Mouse (Mus musculus) liver, embryonic 14.5 days (tissue): ENCODE measurements at regions not wholly inside any gene's neighbourhood (a gene's known extent, or its start where the extent isn't known, plus 50 kb on each side); places are given as distances from the start of the nearest gene placed in this dataset.

Experiments used
- CTCF ChIP-seq: IDR thresholded peaks from 2 replicates; pipeline ENCODE4 v1.5.1; 2016; ENCODE audit warnings: antibody characterized with exemption, low read depth, control low read depth
- EP300 ChIP-seq: IDR thresholded peaks from 2 replicates; pipeline ENCODE4 v1.6.1; 2016; ENCODE audit warnings: antibody characterized with exemption, low read depth

DNA sequence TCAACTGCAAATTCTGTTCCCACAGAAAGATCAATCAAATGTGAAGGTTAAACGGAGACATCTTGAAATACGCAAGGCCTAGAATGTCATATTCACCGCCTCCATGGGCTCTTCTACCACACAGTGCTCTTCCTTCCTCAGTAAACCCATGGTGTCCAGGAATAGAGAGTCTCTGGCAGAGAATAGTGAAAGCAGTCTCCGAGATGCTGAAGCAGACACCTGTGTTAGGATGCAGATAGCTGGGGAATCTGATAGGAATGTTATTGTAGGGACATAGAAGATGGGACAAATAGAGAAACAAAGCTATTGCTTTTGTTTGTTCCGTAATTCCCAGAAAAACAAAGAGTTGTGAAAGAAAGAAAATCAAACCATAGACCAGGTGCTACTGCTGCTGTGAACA, 328.5 kb downstream of the Cd83 start:
- TF ChIP-seq CTCF (no peak), EP300 (no peak)
